Mouse (Mus musculus) urinary bladder, postnatal 36 days (tissue): ENCODE results near the gene Anks1.
A peak's percentile ranks its signal among the peaks of the same experiment; 100 is the strongest.

ENCODE experiments used
- DNase-seq, 2 experiments: peaks; one replicate each; pipeline ENCODE4 v3.0.0; 2022; ENCODE audit warnings: low spot score in 2 of 2, mixed read lengths in 1 of 2

Anks1 gene

DNA sequence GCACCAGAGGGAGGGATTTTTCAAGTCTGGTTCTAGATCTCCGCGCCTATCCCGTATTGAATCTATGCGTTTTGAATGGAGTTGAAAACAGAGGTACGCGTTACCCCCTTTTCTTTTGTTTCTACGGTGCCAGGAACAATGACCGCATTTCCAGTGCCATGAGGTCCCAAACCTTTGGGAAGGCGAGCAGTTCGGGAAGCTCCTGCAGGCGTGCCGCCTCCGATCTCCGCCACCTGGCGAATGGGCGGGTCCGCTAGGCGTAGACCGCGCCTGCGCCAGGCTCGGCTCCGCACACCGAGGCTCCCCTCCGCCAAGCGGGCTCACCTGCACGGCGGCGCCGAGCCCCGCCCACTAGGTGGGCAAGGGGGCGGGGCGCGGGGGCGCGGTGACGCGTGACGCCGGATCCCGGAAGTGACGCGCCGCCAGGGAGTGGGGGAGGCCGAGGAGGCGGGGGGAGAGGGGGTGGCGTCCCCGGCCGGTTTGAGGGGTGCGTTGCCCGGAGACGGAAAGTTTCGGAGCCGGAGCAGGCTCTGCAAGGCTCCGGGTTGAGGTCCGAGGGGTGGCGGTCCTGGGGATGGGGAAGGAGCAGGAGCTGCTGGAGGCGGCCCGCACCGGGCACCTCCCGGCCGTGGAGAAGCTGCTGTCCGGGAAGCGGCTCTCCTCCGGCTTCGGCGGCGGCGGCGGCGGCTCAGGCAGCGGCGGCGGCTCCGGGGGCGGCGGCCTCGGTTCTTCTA is at the start of gene Anks1:
Gene Anks1, plus strand, starts transcription at position 419 of the 734 bp plus-strand sequence.
- DNase-seq: peak; percentile 85 to 86

DNA sequence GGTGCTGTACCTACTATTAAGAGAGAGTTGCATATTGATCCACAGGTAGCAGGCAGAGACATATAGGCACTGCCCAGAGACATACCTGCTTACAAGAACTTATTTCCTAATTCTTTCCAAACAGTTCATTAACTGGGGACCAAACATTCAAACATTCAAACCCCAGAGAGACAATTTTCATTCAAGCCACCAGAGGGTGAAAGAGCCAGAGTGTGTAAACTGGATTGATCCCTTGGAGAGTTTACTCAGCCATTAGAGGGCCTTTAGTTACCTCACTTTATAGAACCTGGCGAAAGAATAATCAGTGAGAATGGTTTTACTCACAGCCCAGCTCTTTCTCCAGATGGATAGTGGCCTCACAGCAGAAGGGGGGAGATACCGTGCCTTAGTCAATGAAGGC is 43.6 kb upstream of the Anks1 start:
- no peak for DNase-seq

DNA sequence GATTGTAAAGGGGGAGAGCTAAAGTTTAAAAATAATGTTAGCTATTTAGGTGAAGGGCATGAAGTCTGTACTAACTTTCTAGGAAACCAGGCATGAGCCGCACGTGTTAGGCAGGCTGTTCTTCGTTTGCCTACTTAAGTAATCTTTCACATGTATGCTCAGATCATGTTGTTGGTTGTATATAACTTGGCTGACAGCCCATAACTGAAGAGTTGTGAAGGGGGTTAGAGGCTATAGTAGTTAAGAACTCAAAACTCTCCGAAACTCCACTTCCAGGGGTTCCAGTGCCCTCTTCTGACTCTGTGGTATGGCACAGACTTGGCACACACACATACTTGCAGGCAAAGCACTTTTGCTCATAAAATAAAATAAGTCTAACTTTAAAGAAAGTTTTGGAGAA is 42.4 kb upstream of the Anks1 start:
- DNase-seq: no peak

DNA sequence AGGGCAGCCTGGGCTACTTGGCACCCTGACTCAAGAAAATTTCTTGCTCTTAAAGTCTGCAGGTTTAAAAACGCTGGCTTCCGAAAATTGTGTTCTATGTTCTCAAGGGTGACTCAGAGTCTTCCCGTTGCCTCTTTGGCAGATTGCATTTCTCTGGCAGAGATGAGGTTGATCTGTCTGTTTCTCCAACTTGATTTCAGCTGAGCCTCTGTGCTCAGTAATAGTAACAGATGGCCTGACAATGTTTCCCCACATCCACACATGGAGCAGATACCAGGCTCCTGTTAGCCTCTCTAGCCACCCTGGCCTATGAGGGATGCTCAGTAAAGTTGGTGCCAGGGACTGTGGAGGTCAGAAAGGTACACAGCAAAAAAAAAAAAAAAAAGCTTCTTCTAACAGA is 37.3 kb upstream of the Anks1 start:
- no peak for DNase-seq

DNA sequence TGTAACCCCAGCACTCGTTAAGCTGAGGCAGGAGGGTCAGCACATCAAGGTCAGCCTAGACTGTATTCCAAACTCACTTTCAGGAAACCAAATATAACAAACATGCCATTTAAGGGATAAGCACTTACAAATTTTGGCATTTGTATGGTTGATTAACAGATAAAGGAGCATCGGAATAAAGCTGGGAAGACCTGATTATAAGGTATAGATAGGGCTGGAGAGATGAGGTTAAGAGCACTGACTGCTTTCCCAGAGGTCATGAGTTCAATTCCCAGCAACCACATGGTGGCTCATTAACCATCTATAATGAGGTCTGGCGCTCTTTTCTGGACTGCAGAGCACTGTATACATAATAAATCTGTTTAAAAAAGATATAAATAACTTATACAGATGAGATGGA is 35.5 kb upstream of the Anks1 start:
- no peak for DNase-seq

DNA sequence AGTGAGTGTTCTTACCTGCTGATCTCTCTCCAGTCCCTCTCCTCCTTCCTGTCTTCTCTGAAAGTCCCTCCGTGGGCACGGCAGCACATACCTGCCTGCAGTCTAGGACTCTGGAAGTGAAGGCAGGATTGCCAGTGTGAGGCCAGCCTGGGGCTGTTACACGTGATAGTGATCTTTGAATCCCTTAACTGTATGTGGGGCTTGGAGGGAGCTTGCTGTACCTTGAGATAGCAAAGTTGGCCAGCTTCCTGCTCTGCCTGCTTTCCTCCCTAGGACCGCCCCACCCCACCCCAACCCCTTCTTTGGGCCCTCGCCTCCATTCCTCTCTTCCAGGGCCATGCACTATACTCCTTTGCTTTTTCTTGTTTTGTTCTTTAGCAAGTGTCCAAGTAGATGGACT is 34.6 kb upstream of the Anks1 start:
- DNase-seq: no peak

DNA sequence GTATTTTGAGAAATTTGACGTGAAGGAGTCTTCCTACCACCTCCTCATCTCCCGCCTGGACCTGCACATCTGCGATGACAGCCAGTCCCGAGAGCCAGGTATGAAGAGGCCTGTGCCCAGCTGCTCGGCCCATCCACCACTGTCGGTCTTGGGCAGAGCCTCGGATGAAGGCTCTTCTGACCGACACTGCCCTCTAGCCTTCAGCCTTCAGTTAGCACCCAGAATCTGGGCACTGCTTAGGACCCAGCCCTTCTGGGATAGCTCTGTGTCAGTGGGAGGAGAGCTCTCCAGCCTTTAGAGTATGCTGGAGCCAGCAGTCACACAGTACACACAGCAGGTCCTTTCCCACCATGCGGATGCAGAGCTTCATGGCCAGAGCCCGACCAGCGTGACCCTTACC is 27.6 kb upstream of the Anks1 start:
- peak in 1 of 2 experiments; percentile 34 for DNase-seq

DNA sequence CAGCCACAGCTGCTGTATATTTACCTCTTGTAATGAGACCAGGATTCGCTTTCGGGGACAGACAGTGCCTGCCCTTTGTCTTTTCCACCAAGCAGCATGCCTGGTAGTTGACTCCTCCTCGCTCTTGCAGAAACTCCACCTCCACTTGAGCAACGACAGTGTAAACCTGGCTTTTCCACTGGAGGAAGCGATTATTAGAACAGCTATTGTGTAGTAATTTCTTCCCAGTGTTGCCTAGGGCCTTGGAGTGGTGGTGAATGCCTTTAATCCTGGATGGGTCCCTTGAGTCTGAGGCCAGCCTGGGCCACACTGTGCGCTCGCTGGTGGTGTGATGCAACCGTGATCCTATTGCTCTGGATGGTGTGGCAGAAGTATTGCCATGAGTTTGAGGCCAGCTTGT is 26.0 kb upstream of the Anks1 start:
- DNase-seq: peak in 1 of 2 experiments; percentile 23

DNA sequence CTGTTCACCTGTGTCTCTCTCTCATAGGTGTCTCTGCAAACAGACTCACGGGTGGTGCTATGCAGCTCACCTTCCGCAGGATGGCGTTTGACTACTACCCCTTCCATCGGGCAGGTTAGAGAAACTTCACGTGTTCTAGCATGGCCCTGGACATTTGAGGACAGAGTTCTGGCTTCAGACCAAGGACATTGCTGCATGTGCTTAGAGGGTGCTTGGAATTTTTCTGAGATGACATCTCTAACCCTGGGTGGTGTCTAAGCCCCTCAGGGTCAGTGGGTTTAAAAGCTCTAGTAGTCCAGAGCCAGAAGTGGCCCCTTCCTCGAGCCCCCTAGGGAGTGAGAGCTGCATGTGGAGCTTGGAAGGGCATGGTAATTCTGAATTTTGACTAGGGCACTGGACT is 25.1 kb upstream of the Anks1 start:
- no peak for DNase-seq

DNA sequence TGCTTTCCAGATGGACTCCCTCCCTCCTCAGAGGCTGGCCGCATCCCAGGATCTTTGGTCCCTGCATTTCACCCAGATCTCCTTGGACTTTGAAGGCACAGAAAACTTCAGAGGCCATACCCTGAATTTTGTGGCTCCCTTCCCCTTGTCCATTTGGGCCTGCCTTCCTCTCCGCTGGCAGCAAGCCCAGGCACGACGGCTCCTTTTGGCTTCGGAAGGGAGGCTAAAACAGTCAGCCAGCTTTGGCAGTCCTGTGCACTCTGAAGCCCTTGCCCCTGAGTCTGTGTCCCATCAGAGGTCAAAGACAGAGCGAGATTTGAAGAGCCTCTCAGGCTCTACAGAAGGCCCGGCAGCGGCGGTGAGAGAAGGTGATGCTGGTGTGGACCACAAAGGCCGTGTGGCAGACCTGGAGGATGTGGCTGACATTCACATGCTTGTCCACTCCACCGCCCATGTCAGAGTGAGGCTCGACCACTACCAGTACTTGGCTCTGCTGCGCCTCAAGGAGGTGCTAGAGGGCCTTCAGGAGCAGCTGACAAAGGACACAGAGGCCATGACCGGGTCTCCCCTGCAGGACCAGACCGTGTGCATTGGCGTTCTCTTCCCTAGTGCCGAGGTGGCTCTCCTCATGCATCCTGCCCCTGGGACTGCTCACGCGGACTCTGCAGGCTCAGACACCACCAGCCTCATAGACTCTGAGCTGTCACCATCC is 22.5 kb upstream of the Anks1 start:
- peak in 1 of 2 experiments; percentile 52 for DNase-seq

DNA sequence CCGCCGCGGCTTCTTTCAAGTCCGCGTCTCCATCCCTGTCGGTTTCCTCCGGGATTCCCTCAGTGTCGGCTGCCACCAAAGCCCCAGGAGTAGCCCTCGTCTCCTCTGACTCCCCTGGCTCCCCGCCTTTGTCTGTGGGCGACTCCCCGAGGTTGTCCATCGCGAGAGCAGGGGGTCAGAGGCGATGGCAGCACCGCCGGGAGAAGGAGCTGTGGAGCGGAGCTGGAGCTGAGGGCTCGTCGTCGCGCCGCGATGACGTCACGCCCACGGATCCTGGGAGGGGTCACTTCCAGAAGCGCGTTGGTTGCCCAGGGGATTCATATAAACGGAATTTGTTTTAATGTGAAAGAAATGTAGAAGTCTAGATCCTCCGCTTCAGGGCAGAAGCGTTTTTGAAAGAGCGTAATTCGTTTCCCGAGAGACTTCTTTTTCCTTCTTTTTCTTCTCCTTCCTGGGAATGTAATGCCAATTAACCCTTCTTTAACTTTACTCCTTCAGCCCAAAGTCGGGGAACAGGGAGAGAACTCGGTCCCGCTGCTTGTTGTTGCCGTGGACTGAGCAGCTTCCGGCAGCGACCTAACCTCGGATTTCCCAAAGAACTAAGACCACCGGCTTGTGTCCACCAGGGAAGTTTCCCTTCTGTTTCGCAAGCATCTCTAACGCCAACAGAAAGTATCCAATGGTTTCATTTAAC is 1.4 kb upstream of the Anks1 start:
- peak; percentile 89 to 94 for DNase-seq

DNA sequence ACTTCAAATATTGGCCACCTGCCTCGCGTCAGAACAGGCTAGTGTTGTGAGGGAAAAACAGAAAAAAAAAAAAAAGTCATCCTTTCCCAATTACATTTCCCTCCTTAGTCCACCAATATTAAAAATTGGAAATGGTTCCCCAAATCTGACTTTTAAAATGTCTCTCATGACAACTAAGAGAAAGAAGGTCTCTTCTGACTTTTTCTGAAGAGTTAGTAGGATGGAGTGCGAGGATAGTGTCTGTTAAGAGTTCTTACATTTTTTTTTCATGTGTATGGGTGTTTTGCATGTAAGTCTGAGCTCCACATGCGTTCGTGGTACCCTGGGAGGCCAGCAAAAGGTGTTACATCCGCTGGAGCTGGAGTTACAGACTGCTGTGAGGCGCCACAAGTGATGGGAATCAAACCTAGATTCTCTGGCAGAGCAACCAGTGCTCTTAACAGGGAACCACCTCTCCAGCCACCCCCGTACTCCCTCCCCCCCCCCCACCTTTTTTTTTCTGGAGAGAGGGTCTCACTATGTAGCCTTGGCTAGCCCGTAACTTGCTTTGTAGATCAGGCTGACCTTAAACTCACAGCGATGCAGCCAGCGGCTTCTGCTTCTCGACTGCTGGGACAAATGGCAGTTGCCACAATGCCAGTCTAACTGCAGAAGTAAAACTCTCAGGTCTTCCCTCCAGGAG is 759 bp upstream of the Anks1 start:
- peak in 1 of 2 experiments; percentile 54 for DNase-seq

DNA sequence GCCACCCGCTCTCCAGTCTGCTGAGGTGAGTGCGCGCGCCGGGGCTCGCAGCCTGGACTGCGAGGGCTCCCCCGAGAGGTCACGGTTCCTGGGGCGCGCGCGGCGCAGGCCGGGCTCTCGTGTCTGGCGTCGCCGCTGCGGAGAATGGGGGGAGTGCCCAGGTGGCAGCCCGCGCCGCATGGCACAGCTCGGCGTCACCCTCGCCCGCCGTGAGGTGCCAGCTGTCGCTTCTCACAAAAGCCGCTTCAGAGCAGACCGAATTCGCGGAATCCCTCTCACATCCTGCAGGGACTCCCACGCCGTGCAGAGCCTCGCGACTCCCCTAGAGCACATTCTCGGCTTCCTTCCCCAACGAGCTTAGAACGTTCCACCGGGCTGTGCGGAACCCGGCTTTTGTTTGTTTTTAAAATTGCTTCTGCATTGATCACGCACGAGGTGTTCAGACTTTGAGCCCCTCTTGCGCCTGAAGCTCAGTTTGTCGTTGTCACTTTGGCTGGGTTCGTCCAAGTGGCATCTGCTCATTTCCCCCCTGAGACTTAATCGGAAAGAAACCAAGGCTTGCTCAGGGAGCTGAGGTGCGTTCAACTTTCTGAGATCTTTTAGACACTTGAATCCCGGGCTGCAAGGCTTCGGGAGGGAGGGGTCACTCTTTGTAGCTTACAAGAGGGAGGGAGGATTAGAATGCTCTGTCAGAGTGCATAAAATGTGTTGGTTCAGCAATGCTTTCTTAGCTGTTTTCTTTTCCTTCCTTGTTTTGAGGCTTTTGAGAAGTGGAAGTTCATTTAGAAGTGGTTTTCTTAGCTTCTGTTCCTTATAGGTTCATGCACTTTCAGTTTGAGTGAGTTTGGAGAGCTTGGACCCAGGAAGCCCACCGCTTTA is 755 bp downstream of the Anks1 start, which contains the start of gene Taf11:
Gene Taf11, minus strand, starts transcription at position 223 of the 879 bp plus-strand sequence.
- DNase-seq: no peak

DNA sequence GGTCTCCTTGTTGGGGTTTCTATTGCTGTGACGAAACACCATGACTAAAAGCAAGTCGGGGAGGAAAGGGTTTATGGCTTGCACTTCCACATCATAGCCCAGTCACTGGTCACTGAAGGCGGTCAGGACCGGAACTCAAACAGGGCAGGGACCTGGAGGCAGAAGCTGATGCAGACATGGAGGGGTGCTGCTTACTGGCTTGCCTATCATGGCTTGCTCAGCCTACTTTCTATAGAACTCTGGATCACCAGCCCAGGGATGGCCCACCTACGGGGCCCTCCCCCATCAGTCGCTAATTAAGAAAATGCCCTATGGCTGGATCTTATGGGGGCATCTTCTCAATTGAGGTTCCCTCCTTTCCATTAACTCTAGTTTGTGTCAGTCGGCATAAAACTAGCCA is 2.3 kb downstream of the Anks1 start:
- DNase-seq: no peak

DNA sequence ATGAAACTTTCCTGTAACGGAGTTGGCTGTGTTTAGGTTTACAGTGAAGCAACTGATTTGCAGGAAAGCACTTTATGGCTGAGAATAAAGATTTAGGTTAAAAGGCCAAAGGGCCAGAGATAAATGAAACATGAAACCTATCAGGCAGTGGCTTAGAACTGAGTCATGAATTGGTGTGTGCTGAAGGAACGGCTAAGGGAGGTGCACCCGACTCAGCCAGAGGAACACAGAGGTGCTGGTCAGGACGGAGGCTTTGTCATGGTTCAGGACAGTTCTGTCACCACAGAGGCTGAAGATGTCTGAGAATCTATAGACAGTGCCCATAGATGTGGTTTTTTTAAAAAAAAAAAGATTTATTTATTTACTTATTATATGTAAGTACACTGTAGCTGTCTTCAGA is 5.6 kb downstream of the Anks1 start:
- DNase-seq: no peak

DNA sequence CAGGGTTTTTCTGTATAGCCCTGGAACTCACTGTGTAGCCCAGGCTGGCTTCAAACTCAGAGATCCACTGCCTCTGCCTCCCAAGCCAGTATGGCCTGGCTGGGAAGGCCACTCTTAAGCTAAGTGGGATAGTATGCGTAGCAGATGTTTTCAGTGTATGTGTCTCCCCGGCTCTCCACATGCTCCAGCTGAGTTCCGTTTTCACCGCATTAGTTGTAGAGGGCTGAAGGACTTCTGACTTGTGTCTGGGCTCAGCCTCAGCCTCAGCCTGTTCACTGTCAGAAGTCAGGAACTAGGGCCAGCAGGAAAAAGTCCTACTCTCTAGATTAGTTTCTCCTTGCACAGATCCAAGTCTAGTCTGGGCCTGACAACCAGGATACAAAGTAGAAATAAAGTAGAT is 7.3 kb downstream of the Anks1 start:
- DNase-seq: no peak

DNA sequence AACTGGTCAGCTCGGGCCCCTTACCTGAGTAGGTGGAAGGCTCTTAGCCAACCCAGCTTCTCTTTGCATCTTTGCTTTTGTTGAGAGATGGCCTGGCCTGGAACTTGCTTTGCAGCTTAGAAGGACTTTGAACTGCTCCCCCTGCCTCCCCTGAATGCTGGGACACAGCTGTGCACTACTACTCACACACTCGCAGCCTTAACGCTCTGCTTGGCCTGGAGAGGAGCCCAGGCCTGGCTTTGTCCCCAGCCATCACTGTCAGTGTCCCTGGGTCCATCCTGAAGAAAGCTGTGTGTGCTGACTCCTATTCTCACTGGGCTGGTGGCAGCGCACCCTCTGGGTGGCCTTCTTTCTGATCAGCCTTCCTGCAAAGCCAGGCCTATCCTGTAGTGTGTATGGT is 11.6 kb downstream of the Anks1 start:
- no peak for DNase-seq

DNA sequence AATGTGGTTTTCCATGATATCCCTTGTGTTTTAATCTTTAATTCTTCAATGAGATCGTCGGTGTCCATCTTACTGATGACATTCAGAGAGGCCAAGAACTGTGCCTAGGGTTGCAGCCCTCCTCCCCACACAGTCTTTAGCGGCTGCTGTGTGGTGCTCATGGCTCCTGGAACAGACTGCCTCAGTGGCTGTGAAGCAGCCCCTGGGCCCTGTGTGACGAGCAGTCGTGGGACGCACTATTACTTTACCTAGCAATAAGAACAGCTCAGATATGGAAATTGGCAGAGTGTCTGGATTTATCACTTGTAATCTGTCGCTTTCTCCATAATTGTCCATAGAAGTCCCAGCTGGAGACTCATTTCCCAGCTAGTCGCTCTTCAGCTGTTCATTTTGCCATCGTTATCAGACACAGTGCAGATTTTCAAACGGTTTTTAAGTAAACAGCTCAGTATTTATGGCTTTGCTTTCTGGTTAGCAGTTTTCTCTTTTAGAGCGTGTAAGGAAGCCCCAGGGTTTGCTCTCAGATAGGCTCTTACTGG is 13.1 kb downstream of the Anks1 start:
- no peak for DNase-seq

DNA sequence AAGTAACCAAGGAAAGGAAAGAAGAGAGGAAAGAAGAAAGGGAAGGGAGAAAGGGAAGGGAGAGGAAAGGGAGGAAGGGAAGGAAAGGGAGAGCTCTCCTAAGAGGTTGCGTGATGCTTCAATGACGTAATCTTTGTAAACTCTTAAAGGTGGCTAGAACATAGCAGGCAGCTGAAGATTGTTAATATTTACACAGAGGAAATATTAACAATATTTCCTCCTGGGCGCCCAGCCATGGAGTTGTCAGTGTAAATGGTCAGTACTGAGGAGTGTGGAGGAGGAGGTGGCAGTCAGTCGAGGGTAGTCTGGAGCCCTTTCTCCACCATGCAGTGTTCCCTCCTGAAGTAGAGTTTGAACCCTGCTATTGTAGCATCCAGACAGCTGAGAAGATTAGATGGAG is 15.9 kb downstream of the Anks1 start:
- no peak for DNase-seq

DNA sequence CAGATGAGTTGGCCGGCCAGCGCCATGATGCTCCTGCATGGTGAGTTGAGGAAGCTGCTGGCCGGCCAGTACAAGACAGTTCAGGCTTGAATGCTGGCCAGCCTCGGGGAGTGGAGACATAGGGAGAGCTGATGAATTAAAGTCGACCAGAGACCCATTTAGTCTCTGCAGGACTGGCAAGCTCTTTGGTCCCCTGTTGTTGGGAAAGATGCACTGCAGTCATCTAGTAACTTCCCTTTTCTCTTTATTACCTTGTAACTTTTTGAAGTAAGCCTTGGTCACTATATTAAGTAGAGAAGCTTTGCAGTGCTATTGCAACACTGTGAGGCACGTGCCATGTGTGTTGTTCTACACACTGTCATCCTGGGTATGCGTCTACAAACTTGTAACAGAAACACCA is 16.4 kb downstream of the Anks1 start:
- no peak for DNase-seq

DNA sequence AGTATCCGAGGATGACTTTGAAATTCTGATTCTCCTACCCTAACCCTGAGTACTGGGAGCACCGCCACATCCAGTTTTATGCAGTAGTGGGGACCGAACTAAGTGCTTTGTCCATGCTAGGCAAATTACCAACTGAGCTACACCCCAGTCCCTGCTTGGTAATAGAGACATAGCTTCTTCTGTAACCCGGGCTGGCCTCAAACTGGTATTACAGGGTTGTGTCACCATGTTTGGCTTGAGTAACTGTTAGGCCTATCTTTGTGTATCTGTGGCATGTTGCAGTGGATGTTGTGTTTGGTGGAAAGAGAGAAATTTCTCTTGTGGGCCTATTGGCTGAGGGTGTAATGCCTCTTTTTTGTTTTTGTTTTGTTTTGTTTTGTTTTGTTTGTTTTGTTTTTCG is 21.2 kb downstream of the Anks1 start:
- no peak for DNase-seq
